Mouse (Mus musculus): ENCODE measurements around the gene Dbn1. TPM values are rescaled to one million over a fixed set of nuclear protein-coding genes. Genes with fewer than 3 reads are reported as not detected.

Dbn1 gene
- not detected for polyA plus RNA-seq (2017; shearing (Covaris generic))

DNA sequence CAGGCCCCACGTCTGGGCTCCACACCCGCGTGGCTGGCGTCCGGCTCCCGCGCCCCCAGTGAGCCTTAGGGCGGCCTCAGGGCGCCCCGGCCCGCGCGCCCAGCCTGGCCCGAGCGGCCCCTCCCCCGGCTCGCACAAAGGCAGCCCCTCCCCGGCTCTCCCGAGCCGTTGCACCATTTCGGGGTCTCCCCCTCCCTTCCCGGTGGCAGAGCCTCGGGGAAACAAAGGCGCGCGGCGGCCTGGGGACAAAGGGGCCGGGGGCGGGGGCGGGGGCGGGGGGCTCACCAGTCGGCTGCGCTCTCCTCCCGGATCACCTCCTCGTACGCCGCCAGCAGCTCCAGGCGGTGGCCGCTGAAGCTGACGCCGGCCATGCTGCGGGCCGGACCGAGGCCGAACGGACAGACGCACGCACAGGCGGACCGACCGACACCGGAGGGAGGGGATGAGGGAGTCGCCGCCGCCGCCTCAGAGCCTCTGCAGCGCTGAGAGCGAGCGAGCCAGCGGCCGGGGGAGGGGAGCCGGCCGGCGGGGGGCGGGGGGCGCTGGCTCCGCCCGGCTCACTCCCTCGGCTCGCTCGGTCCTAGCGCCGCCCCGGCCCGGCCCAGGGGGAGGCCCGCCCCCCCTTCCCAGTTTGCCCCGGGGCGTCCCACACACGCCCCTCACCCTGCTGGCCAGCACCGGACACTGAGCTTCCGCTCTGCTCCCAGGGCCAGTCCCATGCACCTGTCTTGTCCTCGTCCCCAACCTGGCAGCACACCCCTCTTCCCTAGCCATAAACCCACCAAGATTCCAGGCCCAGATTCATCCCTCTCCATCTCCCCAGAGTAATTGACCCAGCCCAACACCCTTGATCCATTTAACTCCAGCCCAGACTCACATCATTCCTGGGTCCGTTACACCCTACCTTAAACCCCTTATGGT is at the start of gene Dbn1:
Dbn1 (minus strand) TSS at position 534 of the 921 bp plus-strand sequence.

DNA sequence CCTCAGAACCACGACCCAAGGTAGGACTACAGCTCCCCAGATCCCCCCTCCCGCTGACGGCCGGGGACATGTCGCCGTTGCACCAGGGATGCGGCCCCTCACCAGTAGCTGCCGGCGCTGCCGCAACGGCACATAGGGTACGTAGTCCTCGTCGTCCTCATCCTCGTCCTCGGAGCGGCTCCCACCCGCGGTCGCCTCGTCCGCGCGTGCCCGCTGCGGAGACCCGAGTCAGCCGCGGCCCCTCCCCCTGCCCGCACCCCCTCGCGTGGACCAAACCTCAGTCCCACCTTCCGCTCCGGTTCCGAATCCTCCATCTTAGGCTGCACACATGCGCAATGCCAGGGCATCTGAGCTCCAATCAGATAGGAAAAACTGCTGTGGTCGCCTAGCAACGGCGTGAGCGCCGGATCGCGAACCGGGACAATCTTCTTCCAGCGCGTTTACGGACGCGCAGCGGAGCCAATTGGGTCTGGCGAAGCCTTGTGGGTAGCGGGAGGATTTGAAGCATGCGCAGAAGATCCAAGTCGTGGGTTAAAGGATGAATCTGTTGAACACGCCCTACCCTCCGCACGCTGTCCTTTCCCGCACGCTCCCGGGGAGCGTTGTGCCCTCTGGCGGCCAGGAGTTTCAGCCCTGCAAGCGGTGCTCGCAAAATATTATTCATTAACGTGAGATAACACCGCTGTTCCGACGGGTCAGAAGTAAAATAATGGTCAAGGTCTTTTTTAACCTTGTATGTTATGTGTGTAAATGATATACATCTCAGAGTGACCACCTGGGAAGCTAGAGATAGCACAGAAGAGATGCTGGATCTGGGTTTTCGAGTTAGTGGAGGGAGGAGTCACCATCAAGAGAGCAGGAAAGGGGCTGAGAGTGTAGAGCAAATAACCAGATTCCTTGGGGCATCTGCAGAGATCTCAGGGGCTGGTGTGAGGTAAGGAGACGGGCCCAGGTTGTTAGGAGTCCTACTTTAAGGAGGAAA is 48.6 kb upstream of the Dbn1 start, which contains the start of gene Ddx41:
Ddx41 (minus strand) TSS at position 465 of the 982 bp plus-strand sequence.

DNA sequence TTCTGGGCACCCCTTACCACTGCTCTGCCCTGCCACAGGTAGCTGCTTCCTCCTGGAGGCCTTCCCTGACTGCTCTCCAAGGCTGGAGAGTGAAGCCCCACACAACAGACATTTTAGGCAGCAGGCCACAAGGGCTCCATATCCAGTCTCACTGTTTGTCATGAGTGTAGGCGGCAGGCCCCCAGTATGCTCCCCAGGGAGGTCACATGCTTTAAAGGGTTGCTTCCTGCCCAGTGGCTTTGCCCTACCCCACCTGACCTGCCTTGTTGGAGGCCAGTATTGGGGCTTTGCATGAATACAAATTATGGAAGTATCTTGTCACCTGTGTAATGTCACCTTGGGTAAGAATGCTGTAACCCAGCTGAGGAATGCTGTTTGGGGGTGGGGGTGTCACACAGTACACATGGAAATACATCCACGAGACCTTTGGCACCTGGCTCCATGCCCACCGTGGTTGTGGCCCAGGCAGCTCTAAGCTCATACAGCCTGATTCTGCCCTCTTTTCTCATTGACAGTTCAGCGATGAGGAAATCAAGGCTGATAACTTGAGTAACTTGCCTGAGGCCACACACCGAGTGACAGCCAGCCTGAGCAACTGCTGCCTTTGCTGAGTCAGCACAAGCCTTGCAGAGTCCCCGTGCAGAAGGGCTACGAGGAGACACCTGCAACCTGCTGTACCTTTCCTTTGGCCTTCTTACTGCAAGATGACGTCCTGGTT is 41.4 kb upstream of the Dbn1 start, which contains the start of gene Dok3:
Dok3 (minus strand) TSS at position 99 of the 718 bp plus-strand sequence.

GRCm38 (mm10) chr13:55513111-55513748 is 25.3 kb upstream of the Dbn1 start, which contains the start of gene Pdlim7:
Gene Pdlim7 (minus strand): TSS chr13:55513676.

DNA sequence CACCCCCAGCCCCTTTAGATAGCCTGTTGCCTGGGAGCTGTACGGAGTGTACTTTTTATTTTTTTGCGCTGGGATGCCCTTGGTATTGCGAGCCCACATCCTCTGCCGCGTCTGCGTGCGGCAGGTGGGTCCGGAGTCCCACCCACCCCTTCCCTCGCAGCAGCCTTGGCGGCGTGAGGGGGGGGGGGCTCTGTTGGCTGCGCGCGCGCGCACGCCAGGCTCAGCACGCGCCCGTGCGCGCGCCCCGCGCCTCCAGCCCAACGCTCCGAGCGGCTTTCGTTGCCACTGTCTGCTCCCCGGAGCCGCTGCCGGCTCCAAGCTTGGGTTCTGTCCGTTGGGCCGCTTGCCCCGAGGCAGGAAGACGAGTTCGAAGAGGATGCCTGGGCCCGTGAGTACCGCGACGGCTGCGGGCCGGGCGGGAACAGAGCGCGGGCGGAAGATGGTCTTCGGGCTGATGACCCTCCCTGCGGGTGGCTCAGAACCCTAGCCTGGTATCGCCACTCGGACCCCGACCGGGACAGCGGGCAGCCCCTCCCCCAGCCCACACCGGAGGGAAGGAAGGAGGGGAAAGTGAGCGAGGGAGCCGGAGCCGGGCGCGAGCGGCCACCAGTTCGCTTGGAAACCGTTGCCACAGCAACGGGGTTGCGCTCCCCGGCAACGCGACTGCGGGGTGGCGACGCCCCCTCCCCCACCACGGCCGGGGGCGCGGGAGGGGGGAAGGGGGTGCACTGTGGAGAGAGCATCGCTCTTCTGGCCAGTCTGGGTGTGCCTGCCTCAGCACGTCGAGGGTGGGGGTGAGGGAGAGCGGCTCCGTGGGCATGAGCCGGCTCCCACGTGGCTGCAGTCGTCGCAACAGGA is 23.7 kb downstream of the Dbn1 start, which contains the start of gene Prr7:
Prr7 (plus strand) TSS at position 241 of the 858 bp plus-strand sequence.

DNA sequence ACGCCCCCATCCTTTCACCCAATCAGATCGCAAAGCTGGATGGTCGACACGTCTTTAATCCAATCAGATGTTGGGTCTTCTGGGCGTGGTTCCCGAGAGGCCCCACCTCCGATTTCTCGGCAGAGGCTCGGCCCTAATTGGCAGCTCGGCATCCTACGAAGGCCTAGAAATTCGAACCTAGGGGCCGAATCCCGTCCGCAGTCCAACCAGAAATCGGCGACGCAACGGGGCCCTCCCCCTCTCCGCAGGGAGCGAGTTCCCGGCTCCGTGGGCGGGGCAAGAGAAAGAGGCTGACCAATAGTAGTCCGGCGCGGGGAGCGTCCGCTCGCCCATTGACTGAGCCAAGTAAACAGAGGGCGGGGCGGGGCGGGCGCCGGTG is 43.0 kb downstream of the Dbn1 start, which contains the start of gene Grk6:
Grk6 (plus strand) TSS at position 136 of the 379 bp plus-strand sequence.

GRCm38 (mm10) chr13:55426613-55427012 is 61.3 kb downstream of the Dbn1 start, which contains the start of gene F12:
Gene F12 (minus strand): TSS chr13:55426793.

Other genes with a start within 250 kb of the Dbn1 start
- 261 TPM for gene Prelid1, start 167.6 kb downstream of the Dbn1 start, polyA plus RNA-seq (2017; shearing (Covaris generic))
- 90.2 TPM for gene Rab24, start 166.2 kb downstream of the Dbn1 start, polyA plus RNA-seq (2017; shearing (Covaris generic))
- not detected for gene Mxd3, start 158.3 kb downstream of the Dbn1 start, polyA plus RNA-seq (2017; shearing (Covaris generic))
- gene Lman2, start 125.3 kb downstream of the Dbn1 start, polyA plus RNA-seq (2017; shearing (Covaris generic)), result 148 TPM
- gene Rgs14, start 118.4 kb downstream of the Dbn1 start, polyA plus RNA-seq (2017; shearing (Covaris generic)), result 66.5 TPM
- gene Slc34a1, start 89.9 kb downstream of the Dbn1 start, polyA plus RNA-seq (2017; shearing (Covaris generic)), result 0.28 TPM
- 0.82 TPM for gene Pfn3, start 72.9 kb downstream of the Dbn1 start, polyA plus RNA-seq (2017; shearing (Covaris generic))
- gene F12, start 61.3 kb downstream of the Dbn1 start, polyA plus RNA-seq (2017; shearing (Covaris generic)), result not detected
- 345 TPM for gene Grk6, start 43.0 kb downstream of the Dbn1 start, polyA plus RNA-seq (2017; shearing (Covaris generic))
- 8.0 TPM for gene Prr7, start 23.8 kb downstream of the Dbn1 start, polyA plus RNA-seq (2017; shearing (Covaris generic))
- 8.9 TPM for gene Pdlim7, start 25.6 kb upstream of the Dbn1 start, polyA plus RNA-seq (2017; shearing (Covaris generic))
- gene Dok3, start 41.2 kb upstream of the Dbn1 start, polyA plus RNA-seq (2017; shearing (Covaris generic)), result not detected
- gene Ddx41, start 48.5 kb upstream of the Dbn1 start, polyA plus RNA-seq (2017; shearing (Covaris generic)), result 68.7 TPM
- 51.6 TPM for gene Fam193b, start 83.0 kb upstream of the Dbn1 start, polyA plus RNA-seq (2017; shearing (Covaris generic))
- gene Tmed9, start 85.6 kb upstream of the Dbn1 start, polyA plus RNA-seq (2017; shearing (Covaris generic)), result 224 TPM
- 34.4 TPM for gene B4galt7, start 111.8 kb upstream of the Dbn1 start, polyA plus RNA-seq (2017; shearing (Covaris generic))
- 23.9 TPM for gene Caml, start 134.9 kb upstream of the Dbn1 start, polyA plus RNA-seq (2017; shearing (Covaris generic))
- gene Ddx46, start 146.9 kb upstream of the Dbn1 start, polyA plus RNA-seq (2017; shearing (Covaris generic)), result 70.6 TPM
- 34.0 TPM for gene B230219D22Rik, start 205.0 kb upstream of the Dbn1 start, polyA plus RNA-seq (2017; shearing (Covaris generic))
- gene Txndc15, start 226.5 kb upstream of the Dbn1 start, polyA plus RNA-seq (2017; shearing (Covaris generic)), result 29.3 TPM
- 45.3 TPM for gene Pcbd2, start 239.3 kb upstream of the Dbn1 start, polyA plus RNA-seq (2017; shearing (Covaris generic))